Mouse (Mus musculus) brain, embryonic 14.5 days (tissue): ENCODE data around the gene Plekha8.

ENCODE experiments used
- CTCF ChIP-seq: fragments of 200-500 bp; IDR thresholded peaks from 2 replicates; pipeline ENCODE4 v1.5.1; 2012; ENCODE audit warnings: inconsistent platforms, mild to moderate bottlenecking, moderate library complexity, borderline replicate concordance; ENCODE audit not compliant: insufficient read depth, insufficient read length; ENCODE audit errors: extremely low read depth
- POLR2A ChIP-seq: fragments of 200-500 bp; IDR thresholded peaks from 2 replicates; pipeline ENCODE4 v1.6.1; 2012; ENCODE audit warnings: mild to moderate bottlenecking, inconsistent platforms, borderline replicate concordance; ENCODE audit not compliant: poor library complexity, insufficient read depth, insufficient read length, severe bottlenecking; ENCODE audit errors: extremely low read depth

- no peak for TF ChIP-seq CTCF
- no peak for TF ChIP-seq POLR2A
Measured at GRCm38 (mm10) chr6:54552721-54553413, 42.0 kb upstream of the Plekha8 start.
